Mouse (Mus musculus) thymus, postnatal 25 days (tissue): Measurements from ENCODE around the gene Cys1.
"Not testable (repeated sequence)": the region's sequence is repeated elsewhere in the genome, so short reads cannot be mapped to it uniquely, and the experiment has no call there.

Experiments
- DNase-seq: peaks from one replicate; pipeline ENCODE4 v3.0.0; 2022

Cys1 gene

DNA sequence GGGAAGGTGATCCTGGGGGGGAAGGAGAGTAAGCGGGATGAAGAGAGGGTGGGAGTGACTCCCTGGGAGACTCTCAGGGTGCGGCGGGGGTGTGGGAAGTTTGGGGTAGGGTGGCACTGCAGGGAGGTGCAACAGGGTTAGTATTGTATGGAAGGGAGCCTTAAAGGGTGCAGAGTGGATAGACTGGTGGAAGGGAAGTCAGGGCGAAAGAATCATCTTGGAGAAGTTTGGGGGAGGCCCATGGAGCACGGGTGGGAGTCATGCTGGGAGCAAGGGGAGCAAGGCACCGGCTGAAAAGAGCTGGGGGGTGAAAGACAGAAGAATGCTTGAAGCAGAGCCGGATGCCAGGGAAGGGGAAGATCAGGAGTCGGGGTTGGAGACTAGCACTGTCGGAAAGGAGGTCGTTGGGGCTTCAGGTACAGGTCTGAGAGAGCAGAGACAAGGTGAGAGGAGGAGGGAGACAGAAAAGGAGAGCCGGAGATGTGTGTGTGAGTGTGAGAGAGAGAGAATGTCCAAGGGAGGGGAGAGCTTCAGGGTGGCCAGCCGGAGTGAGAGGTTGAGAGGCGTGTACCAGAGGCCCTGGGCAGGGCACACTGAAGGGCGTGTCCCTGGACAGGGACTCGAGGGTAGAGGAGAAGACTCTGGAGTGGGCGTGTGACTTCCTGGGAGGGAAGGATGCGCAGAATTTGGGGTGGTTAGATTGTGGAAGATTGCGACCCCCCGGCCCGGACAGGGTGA lies at the start of gene Cys1:
Gene Cys1, minus strand, starts transcription at position 528 of the 738 bp plus-strand sequence.
- DNase-seq, result no peak

DNA sequence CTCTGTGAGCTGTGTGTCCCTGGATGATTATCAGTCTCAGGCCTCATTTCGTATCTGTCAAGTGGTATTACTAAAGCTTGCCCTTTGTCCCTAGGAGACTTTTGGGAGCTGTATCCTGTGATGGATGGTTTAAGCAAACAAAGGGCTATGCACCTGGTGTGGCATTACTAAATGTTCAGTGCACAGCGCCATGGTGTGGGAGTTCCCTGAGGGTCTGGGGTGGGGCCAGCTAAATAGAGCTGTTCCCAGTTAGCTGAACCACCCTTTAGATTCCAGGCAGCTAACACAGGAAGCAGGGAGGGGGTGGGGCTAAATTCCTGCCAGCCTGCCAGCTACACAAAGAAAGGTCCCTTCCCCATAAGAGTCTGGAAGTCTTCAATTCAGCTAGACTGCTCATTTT lies 42.8 kb upstream of the Cys1 start:
- no peak for DNase-seq

DNA sequence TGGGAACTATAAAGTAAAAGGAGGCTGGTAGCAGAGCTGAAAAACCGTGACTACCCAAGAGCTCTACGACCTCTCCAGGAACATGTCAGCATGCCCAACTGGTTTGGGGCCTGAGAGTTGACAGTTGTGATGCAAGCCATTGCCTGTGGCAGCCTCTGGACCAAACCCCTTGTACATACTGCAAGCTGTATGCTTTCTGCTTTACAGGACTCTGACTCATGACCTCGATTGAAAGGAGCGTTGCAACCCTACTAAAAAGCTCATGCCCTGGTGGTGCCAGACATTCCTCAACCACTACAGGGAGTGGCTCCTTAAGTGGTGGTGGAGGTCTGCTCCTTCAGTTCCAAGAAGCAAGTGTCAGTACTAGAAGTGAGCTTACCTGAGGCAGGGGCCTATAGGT lies 42.2 kb upstream of the Cys1 start:
- no peak for DNase-seq

DNA sequence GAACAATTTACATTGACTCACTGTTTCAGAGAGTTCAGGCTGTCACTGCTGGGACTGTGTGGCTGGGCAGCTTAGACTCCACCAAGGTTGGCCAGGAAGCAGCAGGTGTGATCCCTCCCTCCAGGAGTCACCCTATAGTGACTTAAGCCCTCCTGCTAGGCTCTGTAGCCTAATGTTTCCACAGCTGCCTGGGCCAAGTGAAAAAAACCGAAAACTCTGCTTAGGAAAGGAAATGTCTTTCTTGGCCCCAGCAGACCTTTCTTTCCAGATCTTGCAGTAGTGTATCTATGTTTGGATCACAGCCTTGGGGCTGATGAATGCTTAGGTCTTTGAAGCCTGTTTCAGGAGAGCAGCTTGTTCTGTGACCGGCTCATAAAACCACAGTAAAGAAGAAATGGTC lies 41.8 kb upstream of the Cys1 start:
- no peak for DNase-seq

DNA sequence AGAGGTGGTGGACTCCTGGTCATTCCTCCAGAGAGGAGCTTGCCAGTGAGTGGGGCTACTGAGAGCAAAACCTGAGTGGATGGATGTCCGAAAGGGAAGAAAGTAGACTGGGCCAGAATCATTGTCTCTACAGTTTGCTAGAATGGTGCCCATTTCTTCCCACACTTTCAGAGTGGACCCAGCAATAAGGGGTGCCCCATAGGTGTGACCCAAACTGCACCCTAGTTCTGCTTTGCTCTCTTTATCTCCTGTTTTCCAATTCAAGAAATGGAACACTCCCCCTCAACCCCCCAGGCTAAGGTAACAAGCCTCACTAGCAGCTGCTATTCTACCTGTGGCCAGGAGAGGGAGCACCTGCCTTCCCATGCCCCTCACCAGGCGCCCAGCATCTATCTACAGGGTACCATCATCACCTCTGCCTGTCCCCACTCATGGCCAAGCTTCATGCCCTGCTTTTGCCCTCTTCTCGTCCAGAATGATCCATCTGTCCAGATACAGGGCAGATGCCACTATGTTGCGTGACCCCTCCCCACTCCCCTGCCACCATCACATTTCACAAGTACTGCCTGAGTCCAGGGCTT lies 35.2 kb upstream of the Cys1 start:
- peak; percentile 44 for DNase-seq

DNA sequence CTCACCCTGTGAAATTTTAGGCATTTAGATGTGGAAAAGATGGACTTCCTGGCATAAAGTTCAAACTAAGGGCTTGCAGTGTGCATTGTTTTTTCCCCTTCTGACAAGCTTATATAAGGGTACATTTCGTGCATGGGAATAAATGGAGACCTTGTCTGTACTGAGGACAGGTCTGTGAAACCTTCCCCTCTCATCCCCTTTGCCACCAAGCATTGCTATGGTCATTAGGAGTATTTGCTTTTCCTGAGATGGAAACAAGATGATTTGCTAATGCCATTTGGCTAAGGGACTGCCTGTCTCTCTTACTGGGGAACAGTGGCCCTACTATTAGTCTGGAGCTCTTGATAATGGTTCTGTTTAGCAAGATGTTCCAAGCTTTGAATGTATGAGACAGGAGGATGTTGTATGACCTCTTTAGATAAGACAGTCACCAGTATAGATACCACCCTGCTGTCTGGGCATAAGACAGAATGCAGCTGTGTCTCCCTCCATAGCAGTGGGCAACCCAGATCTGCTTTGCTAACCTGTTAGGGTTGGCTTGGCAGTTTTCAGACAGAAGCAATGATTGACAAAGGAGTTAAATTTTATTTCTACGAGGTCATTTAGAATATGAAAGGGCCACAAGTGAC lies 33.8 kb upstream of the Cys1 start:
- DNase-seq, result no peak

DNA sequence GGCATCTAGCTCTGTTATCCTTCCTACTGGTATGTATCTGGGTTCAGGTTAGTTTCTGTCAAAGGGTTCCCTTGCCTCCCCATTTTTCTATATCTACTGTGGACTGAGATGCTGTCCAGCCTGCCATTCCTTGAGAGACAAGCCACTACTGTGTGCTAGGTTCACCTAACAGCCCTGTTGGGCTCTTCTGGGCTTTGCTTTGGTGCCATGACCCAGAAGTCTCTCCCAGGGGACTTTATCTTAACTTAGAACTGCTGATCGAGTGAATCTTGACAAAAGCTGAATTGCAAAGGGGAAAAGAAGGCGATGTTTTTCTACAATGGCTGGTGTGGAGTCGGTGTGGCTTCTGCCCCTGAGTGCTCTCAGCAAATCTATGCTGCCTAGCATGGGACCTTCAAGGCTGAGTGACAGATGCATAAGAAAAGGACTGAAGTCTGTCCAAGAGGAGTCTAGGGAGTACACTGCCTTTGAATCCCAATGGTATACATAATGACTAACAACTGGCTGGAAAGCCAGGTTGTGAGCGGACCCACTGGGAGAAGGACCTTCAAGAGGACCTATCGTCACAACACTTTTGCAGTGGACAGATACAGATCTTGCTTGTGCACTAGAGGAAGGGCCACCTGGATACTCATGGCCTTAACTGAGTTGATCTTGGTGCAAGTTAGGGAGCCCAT lies 33.1 kb upstream of the Cys1 start:
- no peak for DNase-seq

DNA sequence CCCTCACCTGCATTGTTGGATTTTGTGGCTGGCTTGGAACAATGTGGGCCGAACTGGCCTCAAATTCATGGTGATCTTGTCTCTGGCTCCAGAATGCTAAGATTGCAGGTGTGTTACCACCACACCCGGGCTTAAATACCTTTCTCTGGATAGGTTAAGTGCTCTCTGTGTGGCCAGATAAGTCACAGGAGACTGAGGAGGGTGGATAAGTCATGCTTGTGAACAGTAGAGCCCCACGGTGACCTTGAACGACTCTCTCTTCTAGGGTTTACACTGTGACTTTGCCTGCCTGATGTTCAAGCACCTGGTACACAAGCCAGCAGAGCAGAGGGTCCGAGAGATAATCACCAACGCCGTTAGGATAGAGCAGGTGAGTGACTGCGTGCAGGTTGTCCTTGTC lies 30.8 kb upstream of the Cys1 start:
- no peak for DNase-seq

DNA sequence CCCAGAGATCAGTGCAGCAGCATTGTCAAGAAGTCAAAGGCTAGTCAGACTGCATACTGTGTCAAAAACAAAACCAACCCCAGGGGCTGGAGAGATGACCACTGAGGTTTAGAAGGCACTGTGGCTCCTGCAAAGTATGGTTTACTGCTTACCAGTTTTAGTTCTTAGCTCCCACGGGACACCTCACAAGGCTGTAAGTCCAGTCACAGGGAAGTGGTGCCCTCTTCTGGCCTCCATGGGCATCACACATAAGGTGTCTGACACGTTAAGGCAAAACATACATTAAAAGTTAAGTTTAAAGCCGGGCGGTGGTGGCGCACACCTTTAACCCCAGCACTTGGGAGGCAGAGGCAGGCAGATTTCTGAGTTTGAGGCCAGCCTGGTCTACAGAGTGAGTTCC lies 29.1 kb upstream of the Cys1 start:
- peak; percentile 31 for DNase-seq

DNA sequence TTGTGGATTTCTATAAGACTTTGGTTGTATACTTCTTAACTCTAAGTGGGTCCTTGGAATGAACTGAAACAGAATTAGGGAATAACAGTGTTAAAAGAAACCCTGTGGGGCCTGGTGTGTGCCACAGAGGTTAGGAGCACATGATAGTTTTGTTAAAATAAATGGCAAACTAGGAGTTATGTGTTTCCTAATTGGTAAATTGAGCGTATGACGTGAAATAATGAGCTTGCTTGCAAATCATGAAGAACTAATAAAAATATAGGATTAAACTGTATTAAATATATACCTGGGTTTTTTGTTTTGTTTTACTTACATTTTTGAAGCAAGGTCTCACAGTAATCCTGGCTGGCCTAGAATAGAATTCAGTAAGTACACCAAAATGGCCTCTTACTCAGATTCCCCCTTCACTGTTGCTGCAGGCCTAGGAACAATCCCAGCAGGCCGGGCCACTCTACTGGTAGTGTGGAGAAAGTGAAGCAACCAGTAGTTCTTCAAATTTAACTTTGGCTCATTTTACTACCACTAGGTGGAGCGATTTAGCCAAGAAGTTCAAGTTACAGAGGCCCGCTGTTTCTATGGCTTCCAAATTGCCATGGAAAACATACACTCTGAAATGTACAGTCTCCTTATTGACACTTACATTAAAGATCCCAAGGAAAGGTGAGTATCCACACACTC lies 28.4 kb upstream of the Cys1 start:
- peak; percentile 38 for DNase-seq

DNA sequence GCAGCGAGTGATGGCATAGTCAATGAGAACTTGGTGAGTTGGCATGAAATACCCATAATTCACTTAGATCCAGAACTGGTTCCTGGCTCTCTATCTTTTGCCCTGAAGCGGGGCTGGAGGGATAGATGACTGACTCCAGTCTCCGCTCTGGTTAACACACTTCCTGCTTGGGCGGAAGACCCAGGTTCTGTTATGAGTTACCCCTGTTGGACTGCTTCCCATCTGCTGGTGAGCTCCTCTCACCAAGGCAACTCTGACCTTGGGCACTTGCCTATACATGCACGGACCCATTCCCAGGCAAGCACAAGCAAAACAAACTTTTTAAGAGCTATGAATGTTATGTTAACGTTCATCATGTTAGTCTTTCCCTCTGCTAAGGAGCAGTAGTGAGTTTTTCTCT lies 27.8 kb upstream of the Cys1 start:
- DNase-seq, result peak; percentile 49

DNA sequence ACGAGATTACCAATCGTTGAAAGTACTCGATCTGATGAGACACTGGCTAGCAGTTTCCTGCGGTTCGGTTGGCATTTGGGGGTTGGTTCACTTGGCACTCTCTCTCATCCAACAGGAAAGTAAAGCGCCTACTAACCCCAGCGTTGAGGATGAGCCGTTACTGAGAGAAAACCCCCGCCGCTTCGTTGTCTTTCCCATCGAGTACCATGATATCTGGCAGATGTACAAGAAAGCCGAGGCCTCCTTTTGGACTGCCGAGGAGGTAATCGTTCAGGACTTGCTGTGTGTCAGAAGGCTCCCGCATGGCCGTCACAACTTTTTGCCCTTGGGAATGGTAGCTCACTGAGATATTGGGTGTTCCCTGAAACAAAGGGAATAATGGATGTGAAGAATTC lies 27.2 kb upstream of the Cys1 start:
- no peak for DNase-seq

DNA sequence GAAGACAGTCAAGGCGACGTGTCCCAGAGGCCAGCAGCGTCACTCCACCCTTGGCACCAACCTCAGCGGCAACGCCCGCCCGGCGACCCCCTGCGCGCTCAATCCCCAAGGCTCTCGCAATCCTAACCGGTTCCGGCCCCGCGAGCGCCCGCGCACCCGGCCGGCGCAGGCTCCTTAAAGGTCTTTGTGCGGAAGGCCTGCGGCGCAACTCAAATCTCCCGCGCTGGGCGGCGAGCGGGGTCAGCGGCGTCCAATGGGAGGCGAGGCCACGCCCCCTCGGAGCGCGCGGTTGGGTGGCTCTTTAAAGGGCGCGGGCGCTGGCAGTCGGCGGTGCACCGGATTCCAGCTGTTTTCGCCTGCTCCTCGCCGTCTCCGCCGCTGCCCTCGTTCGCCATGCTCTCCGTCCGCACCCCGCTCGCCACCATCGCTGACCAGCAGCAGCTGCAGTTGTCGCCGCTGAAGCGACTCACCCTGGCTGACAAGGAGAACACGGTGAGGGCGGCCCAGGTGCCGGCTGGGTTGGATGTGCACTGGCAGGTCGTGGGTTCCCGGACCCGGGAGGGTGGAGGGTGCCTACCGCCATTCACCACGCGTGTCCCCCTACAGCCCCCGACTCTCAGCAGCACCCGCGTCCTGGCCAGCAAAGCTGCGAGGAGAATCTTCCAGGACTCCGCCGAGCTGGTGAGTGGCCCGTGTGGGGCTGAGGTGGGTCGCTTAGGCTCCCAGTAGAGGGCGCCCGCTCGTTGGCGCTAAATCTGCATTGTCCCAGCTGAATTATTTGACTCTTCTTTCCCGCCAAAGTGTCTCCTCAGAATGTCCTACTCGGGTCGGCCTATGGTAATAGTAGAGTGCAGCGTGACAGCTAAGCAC lies 26.6 kb upstream of the Cys1 start, which contains the start of gene Rrm2:
Gene Rrm2, plus strand, starts transcription at position 288 of the 870 bp plus-strand sequence.
- peak; percentile 97 for DNase-seq

DNA sequence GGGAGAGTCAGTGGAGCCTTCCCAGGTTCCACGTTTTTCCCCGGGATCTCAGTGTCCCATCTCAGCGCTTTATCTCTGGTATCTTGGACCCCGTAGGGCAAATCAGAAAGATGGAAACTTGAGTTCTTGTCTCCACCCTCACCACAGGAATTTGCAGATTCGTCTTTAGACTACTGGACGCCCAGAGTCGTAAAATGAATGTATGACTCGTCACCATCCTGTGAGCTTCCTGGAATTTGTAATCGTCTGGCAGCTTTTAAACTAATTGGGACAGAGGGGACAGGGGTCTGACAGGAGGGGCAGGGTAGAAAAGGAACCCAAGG lies 25.8 kb upstream of the Cys1 start:
- peak; percentile 10 for DNase-seq

DNA sequence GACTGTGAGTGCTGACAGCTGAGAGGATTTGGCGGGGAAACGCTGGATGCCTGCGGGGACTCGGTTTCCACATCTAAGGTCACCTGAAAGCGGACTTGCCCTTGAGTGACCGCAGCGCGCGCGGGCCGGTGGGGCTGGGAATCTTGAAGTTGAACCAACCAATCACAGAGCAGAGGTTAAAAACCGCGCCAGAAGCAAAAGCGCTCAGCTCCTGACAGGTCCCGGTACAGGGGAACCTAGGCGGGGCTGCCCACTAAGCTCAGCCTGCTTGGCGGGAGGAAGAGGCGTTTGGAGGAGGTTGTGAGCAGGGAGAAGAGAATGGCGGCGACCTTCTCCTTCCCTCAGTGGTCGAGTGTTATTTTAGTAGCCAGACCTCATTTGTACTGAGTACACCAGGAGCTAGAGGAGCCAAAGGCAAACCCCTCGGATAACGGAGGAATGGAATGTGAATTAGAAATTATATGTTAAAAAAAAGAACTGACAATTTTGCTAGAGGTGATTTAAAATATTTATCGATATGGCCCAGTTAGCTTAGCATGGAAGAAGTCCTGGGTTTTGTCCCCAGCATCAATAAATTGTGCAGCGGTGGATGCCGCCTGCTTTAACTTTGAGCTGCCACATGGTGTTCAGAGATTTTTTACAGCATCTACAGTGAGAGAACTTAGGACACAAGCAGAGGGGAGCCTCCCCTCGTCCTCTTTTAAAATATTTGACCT lies 25.3 kb upstream of the Cys1 start:
- DNase-seq, result peak; percentile 69

DNA sequence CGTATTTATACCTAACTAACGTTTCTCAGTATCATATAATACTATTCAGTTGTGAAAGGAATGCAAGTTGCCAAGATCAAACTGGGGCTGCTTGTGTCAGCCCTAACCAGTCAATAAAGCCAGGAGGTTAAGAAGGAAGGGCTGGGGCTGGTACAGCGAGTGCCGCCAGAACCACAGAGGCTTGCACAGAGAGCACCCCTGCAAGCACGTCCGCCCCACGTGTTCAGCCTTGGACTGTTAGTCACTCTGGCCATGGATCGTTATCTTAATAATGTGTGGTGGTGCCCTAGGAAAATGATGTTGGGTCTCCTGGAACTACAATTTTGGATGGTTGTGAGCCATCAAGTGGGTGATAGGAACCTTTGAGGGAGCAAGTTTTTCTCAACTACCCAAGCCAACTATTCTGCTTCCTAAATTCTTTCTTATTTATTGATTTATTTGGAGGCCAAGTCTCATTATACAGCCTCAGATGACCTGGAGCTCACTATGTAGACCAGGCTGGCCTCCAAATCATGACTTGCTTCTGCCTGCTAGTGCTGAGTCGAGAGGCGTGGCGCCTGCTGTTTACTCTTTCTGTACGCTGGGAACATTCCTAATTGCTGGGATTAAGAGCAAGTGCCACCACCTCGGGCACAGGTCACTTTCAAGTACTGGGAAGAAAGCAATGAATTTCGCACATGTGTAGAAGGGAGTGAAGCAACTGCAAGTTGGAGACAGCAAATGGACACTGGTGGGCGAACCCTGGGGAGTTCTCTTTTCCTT lies 24.1 kb upstream of the Cys1 start:
- no peak for DNase-seq

DNA sequence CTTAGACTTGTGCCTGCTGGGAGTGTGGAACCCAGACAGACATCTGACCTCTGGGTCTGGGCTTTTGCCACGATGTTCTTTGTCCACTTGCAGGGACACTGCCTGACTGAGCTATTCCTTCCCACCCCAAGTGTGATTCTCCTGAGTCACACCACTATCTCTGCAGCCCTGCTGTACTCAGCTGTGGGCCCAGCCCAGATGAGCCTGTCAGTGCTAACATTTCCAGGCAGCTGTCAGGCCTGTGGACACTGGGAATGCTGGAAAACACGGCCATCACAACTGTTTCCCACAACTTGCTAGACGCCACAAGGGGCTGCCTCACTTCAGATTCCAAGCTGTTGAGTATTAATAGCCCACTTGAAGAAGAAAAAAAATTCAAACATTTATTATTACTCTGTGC lies 21.4 kb upstream of the Cys1 start:
- no peak for DNase-seq

DNA sequence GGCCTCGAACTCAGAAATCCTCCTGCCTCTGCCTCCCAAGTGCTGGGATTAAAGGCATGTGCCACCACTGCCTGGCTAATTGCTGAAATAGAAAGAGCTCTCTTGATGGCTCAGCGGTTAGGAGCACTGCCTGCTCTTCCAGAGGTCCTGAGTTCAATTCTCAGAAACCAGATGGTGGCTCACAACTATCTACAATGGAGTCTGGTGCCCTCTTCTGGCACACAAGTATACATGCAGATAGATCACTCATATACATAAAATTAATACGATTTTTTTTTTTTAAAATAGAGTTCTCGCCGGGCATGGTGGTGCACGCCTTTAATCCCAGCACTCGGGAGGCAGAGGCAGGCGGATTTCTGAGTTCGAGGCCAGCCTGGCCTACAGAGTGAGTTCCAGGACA lies 20.0 kb upstream of the Cys1 start:
- DNase-seq, result not testable (repeated sequence)

DNA sequence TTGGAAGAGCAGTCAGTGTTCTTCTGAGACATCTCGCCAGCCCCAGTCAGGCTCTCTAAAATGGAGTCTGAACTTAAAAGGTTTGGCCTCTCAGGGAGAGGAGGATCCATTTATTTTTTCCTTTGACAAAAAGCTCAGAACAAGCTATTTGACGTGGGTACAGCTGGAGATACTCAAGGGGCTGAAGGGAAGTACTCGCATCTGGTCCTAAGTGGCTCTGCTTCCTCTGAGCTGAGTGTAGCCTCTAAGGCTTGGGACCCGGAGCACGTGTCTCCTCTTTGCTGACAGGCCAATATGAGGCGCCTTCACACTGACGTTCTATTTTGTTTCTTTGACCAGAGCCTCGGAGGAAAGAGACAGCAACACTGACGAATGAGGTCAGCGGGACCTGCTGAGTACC lies 18.0 kb upstream of the Cys1 start:
- no peak for DNase-seq

DNA sequence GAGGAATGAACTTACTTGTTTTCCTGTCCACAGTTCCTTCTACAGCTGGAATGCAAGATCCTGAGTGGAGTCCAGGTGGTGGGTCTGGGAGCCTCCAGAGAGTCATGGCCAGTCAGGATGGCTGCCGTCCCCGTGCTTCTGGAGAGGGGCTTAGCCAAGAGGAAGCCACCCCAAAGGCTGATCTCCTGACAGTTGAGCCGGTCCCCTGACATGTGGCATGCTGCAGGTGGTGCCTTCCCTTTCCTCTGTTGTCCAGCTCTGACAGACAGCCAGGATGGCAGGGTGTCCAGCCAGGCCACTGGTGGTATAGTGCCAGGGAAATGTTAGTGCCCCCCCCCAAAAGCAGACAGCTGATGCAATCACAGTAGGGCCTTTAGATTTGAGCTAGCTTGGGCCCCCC lies 16.9 kb upstream of the Cys1 start:
- no peak for DNase-seq
